Mouse (Mus musculus) thymus, adult 2 months (tissue): ENCODE measurements around the gene Ddx46.

Experiments
- CTCF ChIP-seq: fragments of 200-500 bp; IDR thresholded peaks from 2 replicates; pipeline ENCODE4 v1.5.1; 2012; ENCODE audit warnings: mild to moderate bottlenecking, control low read depth, low read length, moderate library complexity, borderline replicate concordance; ENCODE audit not compliant: control insufficient read depth, poor library complexity, insufficient read depth; ENCODE audit errors: extremely low read depth
- POLR2A ChIP-seq: fragments of 200-500 bp; IDR thresholded peaks from 2 replicates; pipeline ENCODE4 v1.6.1; 2012; ENCODE audit warnings: mild to moderate bottlenecking, low read length, control low read depth, moderate library complexity; ENCODE audit not compliant: control insufficient read depth, poor library complexity, insufficient read depth; ENCODE audit errors: extremely low read depth

DNA sequence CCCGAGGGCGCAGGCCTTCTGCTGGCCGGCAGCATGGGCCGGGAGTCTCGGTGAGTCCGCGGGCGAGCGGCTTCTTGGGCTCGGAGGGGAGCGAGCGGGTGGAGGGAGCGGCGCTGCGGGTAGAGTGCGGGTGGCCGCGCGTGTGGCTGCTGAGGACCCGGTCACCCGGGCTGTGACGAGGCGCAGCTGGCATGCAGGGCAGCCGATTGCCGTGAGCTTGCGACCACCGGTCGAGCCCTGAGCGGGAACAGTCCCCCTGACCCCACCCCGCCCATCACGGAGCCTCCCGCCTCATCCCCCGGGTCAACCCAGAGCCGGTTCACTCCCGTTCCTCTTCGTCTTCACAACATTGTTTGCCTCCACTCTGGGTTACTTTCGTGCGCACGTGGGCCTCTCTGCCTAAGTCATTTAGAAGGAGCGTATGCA, 332 bp downstream of the Ddx46 start:
- TF ChIP-seq POLR2A (no peak; the same call in 1 of the 2 replicates), CTCF (no peak; the same call in 1 of the 2 replicates)
